Mouse (Mus musculus) megakaryocyte-erythroid progenitor cell, adult 5 weeks (primary cell): ENCODE data around the gene Trpv1. TPM values are rescaled to one million over a fixed set of nuclear protein-coding genes. Genes with fewer than 3 reads are reported as not detected.

Source experiments
- polyA plus RNA-seq: library from polyadenylated mRNA; stranded (reverse); fragments of >175 nt; gene quantifications from 2 replicates; pipeline ENCODE4 v1.2.3, GENCODE M21; 2012

The Trpv1 gene
- not detected in 2 replicates for polyA plus RNA-seq

GRCm38 (mm10) chr11:73233992-73234391 lies at the start of gene Trpv1:
Trpv1 (plus strand) TSS chr11:73234292.

GRCm38 (mm10) chr11:73198603-73199229 lies 35.4 kb upstream of the Trpv1 start, which contains the start of gene Ctns:
Ctns (minus strand) TSS chr11:73199042.

GRCm38 (mm10) chr11:73199230-73199712 lies 34.8 kb upstream of the Trpv1 start, which contains the start of gene Shpk:
Shpk (plus strand) TSS chr11:73199460.

GRCm38 (mm10) chr11:73267267-73267666 lies 33.2 kb downstream of the Trpv1 start, which contains the start of gene Trpv3:
Trpv3 (plus strand) TSS chr11:73267388.

Other genes starting within 250 kb of the Trpv1 start
- 15.7 and 18.7 TPM in 2 replicates for gene P2rx1, start 235.2 kb upstream of the Trpv1 start, polyA plus RNA-seq
- 1.5 and 2.8 TPM in 2 replicates for gene Camkk1, start 215.3 kb upstream of the Trpv1 start, polyA plus RNA-seq
- 7.0 and 8.2 TPM in 2 replicates for gene Ncbp3, start 186.5 kb upstream of the Trpv1 start, polyA plus RNA-seq
- 0.05 and 0.09 TPM in 2 replicates for gene Itgae, start 143.7 kb upstream of the Trpv1 start, polyA plus RNA-seq
- 6.9 and 12.1 TPM in 2 replicates for gene Haspin, start 96.0 kb upstream of the Trpv1 start, polyA plus RNA-seq
- not detected in 2 replicates for gene P2rx5, start 73.9 kb upstream of the Trpv1 start, polyA plus RNA-seq
- 156 and 168 TPM in 2 replicates for gene Emc6, start 57.3 kb upstream of the Trpv1 start, polyA plus RNA-seq
- 6.4 and 8.2 TPM in 2 replicates for gene Tax1bp3, start 57.2 kb upstream of the Trpv1 start, polyA plus RNA-seq
- 5.6 and 6.5 TPM in 2 replicates for gene Ctns, start 35.2 kb upstream of the Trpv1 start, polyA plus RNA-seq
- gene Shpk, start 34.8 kb upstream of the Trpv1 start, polyA plus RNA-seq: 1.2 and 1.3 TPM in 2 replicates
- gene Trpv3, start 33.1 kb downstream of the Trpv1 start, polyA plus RNA-seq: not detected in 2 replicates
- 0.01 TPM in 1 of 2 replicates, not detected in the other for gene Aspa, start 95.3 kb downstream of the Trpv1 start, polyA plus RNA-seq
- not detected in 2 replicates for gene Gm49340, start 95.4 kb downstream of the Trpv1 start, polyA plus RNA-seq
- gene Spata22, start 95.4 kb downstream of the Trpv1 start, polyA plus RNA-seq: not detected in 2 replicates
- gene Olfr20, start 116.5 kb downstream of the Trpv1 start, polyA plus RNA-seq: not detected in 2 replicates
- not detected in 2 replicates for gene Olfr376, start 137.0 kb downstream of the Trpv1 start, polyA plus RNA-seq
- gene Olfr1, start 165.3 kb downstream of the Trpv1 start, polyA plus RNA-seq: 0.01 TPM in 1 of 2 replicates, not detected in the other
- gene Olfr378, start 194.2 kb downstream of the Trpv1 start, polyA plus RNA-seq: not detected in 2 replicates
- gene Olfr380, start 223.2 kb downstream of the Trpv1 start, polyA plus RNA-seq: not detected in 2 replicates